Mouse (Mus musculus): ENCODE results near the gene P3h4. TPM values are rescaled to one million over a fixed set of nuclear protein-coding genes. Genes with fewer than 3 reads are reported as not detected.

The P3h4 gene
- total and polyA plus RNA-seq, 3 experiments, result not detected

DNA sequence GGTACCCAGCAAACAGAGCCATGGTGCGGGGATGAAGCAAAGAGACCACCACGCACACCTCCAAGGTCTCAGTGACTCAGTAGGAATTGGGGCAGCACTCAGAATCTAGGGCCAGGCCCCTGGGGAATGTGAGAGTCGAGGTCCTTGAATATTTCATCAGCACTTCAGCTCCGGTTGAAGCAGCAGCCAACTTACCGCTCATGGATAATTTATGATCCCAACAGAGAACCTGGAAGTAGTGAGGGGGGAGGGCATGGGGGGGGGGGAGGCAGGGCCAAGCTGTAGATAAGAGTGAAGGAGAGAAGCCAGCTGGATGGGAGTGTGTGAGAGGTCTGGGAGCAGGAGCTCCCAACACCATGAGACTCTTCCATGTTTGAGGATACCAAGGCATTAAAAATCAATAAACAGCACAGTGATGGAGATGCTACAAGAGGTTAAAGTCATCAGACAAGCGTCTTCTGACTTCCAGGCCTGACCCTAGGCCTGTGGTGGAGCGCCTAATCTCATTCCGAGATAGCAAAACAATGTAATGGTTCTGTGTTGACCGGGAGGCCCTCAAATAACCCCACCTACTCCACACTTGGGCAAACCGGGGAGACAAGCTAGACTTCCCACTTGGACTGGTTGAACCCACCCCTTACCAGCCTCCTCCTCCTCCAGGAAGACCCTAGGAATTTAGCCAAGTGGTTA is 11.0 kb downstream of the P3h4 start:
- no peaks in the 10 kb centered on the region for H3K36me3 ChIP-seq (replicated peaks in 1 of 2; ENCODE audit: control insufficient read depth in 1 of 2, insufficient read depth in 1 of 2, low read length in 1 of 2)
- H3K4me2 ChIP-seq (ENCODE audit: insufficient read depth, low read depth, poor library complexity, severe bottlenecking), result no peak overlapping the region
- H3K4me1 ChIP-seq (ENCODE audit: control insufficient read depth in 1 of 2, insufficient read depth in 2 of 2), result peaks cover 0 to 15% of the 10 kb centered on the region in 2 experiments; a peak in 2 of 4 replicates
- no peaks in the 10 kb centered on the region for H3K79me2 ChIP-seq (replicated peaks; ENCODE audit: control insufficient read depth, extremely low read depth, insufficient read depth, poor library complexity, severe bottlenecking)
- dilution Hi-C loops (cut with MboI; ENCODE audit: extremely low pct_ligation_motif_present, extremely low pct_unique_long_range_greater_than_20kb, low sequenced_read_pairs), result no loop called here
- peaks cover 69% of the 10 kb centered on the region for H3K27me3 ChIP-seq (replicated peaks)
- DNase-seq (ENCODE audit: extremely low read depth), result no peak
- no peak overlapping the region for H3K9ac ChIP-seq (ENCODE audit: insufficient read depth, low read depth)
- no peak overlapping the region for H3K27ac ChIP-seq (ENCODE audit: insufficient read depth, low read depth)
- no peak overlapping the region for H3K4me3 ChIP-seq (replicated peaks in 1 of 3; ENCODE audit: low read depth in 2 of 3, low read length in 2 of 3, poor library complexity in 1 of 3)
- H3K9me3 ChIP-seq (replicated peaks; ENCODE audit: low read length), result no peaks in the 10 kb centered on the region
- in situ Hi-C loops (cut with MboI; ENCODE audit: low pct_ligation_motif_present, low pct_unique_long_range_greater_than_20kb, low sequenced_read_pairs), result no loop called here
- TF ChIP-seq SMC3 (IDR thresholded peaks at IDR 0.05; ENCODE audit: low read depth, low read length) (no peak), IRF4 (IDR thresholded peaks at IDR 0.05; ENCODE audit: low read depth, low read length) (no peak), ZMIZ1 (IDR thresholded peaks at IDR 0.05; ENCODE audit: low read depth, low read length) (no peak), ZKSCAN1 (IDR thresholded peaks at IDR 0.05; ENCODE audit: borderline replicate concordance, low read depth, low read length) (no peak), MAZ (IDR thresholded peaks at IDR 0.05; ENCODE audit: low read depth, low read length) (no peak), NELFE (IDR thresholded peaks at IDR 0.05; ENCODE audit: low read depth, low read length) (no peak), CHD1 (IDR thresholded peaks at IDR 0.05; ENCODE audit: low read depth, low read length) (no peak), ELF1 (IDR thresholded peaks at IDR 0.05; ENCODE audit: low read depth, low read length) (no peak), POLR2AphosphoS2 (IDR thresholded peaks at IDR 0.05; ENCODE audit: low read depth, low read length) (no peak), E2F4 (IDR thresholded peaks at IDR 0.05; ENCODE audit: insufficient replicate concordance, low read depth, low read length) (no peak), NRF1 (IDR thresholded peaks at IDR 0.05; ENCODE audit: low read depth, low read length) (no peak)

DNA sequence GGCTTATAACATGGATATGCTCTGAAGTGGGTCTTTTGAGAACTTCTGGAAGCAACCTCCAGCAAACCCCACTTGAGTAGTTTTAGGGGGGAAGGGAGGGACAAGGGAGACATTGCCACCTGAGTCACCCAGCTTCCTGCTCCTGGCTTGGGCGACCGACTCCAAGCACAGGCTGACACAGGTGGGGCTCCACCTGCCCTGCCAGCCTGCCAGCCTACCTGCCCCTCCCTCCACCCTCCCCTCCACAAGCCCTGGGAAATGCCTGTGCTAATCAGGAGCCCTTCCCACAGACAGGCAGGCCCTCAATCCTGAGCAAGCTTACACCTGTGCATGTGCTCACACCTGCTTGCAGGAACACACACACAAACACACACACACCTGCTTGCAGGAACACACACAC is 12.0 kb downstream of the P3h4 start:
- no peak overlapping the region for H3K4me3 ChIP-seq (replicated peaks in 1 of 3; ENCODE audit: low read depth in 2 of 3, low read length in 2 of 3, poor library complexity in 1 of 3)
- no peak overlapping the region for H3K4me2 ChIP-seq (ENCODE audit: insufficient read depth, low read depth, poor library complexity, severe bottlenecking)
- no peak overlapping the region for H3K9ac ChIP-seq (ENCODE audit: insufficient read depth, low read depth)

More for the DNA sequence above, 12.0 kb downstream of the P3h4 start:
- no peak for DNase-seq (ENCODE audit: extremely low read depth)
- H3K4me1 ChIP-seq (ENCODE audit: control insufficient read depth in 1 of 2, insufficient read depth in 2 of 2), result peaks cover 0 to 10% of the 10 kb centered on the region in 2 experiments; a peak in 2 of 4 replicates
- in situ Hi-C loops (cut with MboI; ENCODE audit: low pct_ligation_motif_present, low pct_unique_long_range_greater_than_20kb, low sequenced_read_pairs) (no loop called here), dilution Hi-C loops (cut with MboI; ENCODE audit: extremely low pct_ligation_motif_present, extremely low pct_unique_long_range_greater_than_20kb, low sequenced_read_pairs) (no loop called here)
- no peak for TF ChIP-seq ZKSCAN1 (IDR thresholded peaks at IDR 0.05; ENCODE audit: borderline replicate concordance, low read depth, low read length)
- TF ChIP-seq ZNF384 (IDR thresholded peaks at IDR 0.05; ENCODE audit: low read depth, low read length), result no peak
- TF ChIP-seq SMC3 (IDR thresholded peaks at IDR 0.05; ENCODE audit: low read depth, low read length), result no peak
- TF ChIP-seq RCOR1 (conservative IDR thresholded peaks at IDR 0.05; ENCODE audit: low read depth, low read length), result no peak
- no peak for TF ChIP-seq POLR2A (IDR thresholded peaks at IDR 0.05; ENCODE audit: low read depth, low read length)
- TF ChIP-seq JUND (conservative IDR thresholded peaks at IDR 0.05; ENCODE audit: low read depth, low read length), result no peak
- no peak for TF ChIP-seq KAT2A (IDR thresholded peaks at IDR 0.05; ENCODE audit: insufficient replicate concordance, low read length)
- TF ChIP-seq MYC (IDR thresholded peaks at IDR 0.05; ENCODE audit: low read depth, low read length), result no peak
- no peak for TF ChIP-seq POLR2AphosphoS2 (IDR thresholded peaks at IDR 0.05; ENCODE audit: low read depth, low read length)
- no peak for TF ChIP-seq ZMIZ1 (IDR thresholded peaks at IDR 0.05; ENCODE audit: low read depth, low read length)
- TF ChIP-seq TCF12 (IDR thresholded peaks at IDR 0.05; ENCODE audit: low read depth, low read length), result no peak
- TF ChIP-seq USF1 (IDR thresholded peaks at IDR 0.05; ENCODE audit: low read depth, low read length), result no peak
- TF ChIP-seq MEF2A (IDR thresholded peaks at IDR 0.05; ENCODE audit: borderline replicate concordance, low read depth, low read length), result no peak
- TF ChIP-seq EP300 (IDR thresholded peaks at IDR 0.05; ENCODE audit: low read length), result no peak
- TF ChIP-seq MXI1 (IDR thresholded peaks at IDR 0.05; ENCODE audit: low read depth, low read length), result no peak
- no peaks in the 10 kb centered on the region for H3K9me3 ChIP-seq (replicated peaks; ENCODE audit: low read length)
- H3K27me3 ChIP-seq (replicated peaks), result peaks cover 75% of the 10 kb centered on the region
- no peak overlapping the region for H3K27ac ChIP-seq (ENCODE audit: insufficient read depth, low read depth)
- no peaks in the 10 kb centered on the region for H3K36me3 ChIP-seq (replicated peaks in 1 of 2; ENCODE audit: control insufficient read depth in 1 of 2, insufficient read depth in 1 of 2, low read length in 1 of 2)
- H3K79me2 ChIP-seq (replicated peaks; ENCODE audit: control insufficient read depth, extremely low read depth, insufficient read depth, poor library complexity, severe bottlenecking), result no peaks in the 10 kb centered on the region
